Mouse (Mus musculus): ENCODE measurements at regions not wholly inside any gene's neighbourhood (a gene's known extent, or its start where the extent isn't known, plus 50 kb on each side); places are given as distances from the start of the nearest gene placed in this dataset.

DNA sequence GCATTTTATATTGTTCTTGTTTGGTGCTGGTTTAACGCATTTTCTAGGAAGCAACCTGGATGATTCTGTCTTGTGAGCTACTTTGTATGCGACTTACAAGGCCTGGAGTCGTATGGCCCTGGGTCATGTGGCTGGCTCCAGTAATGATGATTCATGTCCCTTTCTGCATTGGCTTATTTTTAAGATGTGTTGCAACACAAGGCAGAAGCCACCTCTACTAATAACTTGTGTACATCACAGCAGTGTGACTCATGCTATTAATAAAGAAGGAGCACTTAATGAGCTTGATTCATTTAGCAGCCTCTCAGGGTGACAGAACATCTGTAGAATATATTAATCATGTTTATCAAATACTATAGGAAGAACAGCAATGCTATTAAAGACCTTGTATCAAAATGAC, 84.0 kb downstream of the Slc5a7 start:
- TF ChIP-seq CTCF (conservative IDR thresholded peaks at IDR 0.05), result no peak
- Histone ChIP-seq H3K27ac (no peak overlapping the region), H3K4me3 (no peak overlapping the region)
- DNase-seq (ENCODE audit: low spot score in 2 of 2), result no peak

DNA sequence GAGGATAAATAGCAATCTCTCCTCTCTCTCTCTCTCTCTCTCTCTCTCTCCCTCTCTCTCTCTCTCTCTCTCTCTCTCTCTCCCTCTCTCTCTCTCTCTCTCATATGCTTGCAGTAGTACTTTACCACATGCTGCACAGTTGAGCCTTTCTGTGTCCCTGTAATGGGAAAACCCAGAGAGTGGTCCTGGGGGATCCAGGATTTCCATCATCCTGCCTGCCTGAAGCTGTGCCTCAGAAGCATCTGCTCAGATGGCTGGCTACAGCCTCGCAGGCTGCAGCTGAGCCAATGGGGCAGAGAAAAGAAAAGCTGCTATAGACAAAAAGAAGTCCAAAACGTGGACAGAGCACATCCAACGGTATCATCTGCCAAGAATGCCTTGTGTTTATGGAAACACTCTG, 97.1 kb downstream of the Slc5a7 start:
- no peak for TF ChIP-seq CTCF (conservative IDR thresholded peaks at IDR 0.05)
- H3K4me3 ChIP-seq, result no peak overlapping the region
- no peak for DNase-seq (ENCODE audit: low spot score in 2 of 2)
- no peak overlapping the region for H3K27ac ChIP-seq

- Histone ChIP-seq H3K27ac (no peak overlapping the region), H3K4me3 (no peak overlapping the region)
- no peak for TF ChIP-seq CTCF (conservative IDR thresholded peaks at IDR 0.05)
- no peak for DNase-seq (ENCODE audit: low spot score in 2 of 2)
Measured at GRCm38 (mm10) chr17:54192231-54192573, 106.6 kb downstream of the Slc5a7 start.

- peak in 1 of 2 experiments; percentile 1 for DNase-seq (ENCODE audit: low spot score in 2 of 2)
- no peak for TF ChIP-seq CTCF (conservative IDR thresholded peaks at IDR 0.05)
- H3K27ac ChIP-seq, result no peak overlapping the region
- no peak overlapping the region for H3K4me3 ChIP-seq
Measured at GRCm38 (mm10) chr17:54191526-54192230, 107.2 kb downstream of the Slc5a7 start.

DNA sequence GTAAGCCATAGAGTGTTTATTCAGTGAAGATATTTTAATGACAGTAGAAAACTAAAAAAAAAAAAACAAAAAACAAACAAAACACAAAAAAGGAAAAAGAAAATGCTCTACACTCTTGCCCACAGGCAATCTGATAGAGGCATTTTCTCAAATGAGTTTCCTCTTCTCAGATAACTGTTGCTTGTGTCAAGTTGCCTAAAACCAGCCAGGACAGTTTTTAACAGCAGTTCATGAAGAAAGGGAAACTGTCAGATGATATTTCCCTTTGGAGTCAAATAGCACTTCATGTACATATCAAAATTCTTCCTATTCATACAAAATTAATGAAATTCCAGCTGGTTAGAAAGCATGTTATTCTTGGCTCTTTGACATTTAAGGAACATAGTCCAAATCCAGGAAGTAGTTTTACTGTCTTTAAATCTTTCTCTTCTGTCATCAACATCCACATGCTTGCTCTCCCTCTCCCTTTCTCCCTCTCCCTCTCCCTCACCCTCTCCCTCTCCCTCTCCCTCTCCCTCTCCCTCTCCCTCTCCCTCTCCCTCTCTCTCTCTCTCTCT, 109.8 kb downstream of the Slc5a7 start:
- DNase-seq (ENCODE audit: low spot score in 2 of 2), result no peak
- Histone ChIP-seq H3K4me3 (no peak overlapping the region), H3K27ac (no peak overlapping the region)
- TF ChIP-seq CTCF (conservative IDR thresholded peaks at IDR 0.05), result no peak

DNA sequence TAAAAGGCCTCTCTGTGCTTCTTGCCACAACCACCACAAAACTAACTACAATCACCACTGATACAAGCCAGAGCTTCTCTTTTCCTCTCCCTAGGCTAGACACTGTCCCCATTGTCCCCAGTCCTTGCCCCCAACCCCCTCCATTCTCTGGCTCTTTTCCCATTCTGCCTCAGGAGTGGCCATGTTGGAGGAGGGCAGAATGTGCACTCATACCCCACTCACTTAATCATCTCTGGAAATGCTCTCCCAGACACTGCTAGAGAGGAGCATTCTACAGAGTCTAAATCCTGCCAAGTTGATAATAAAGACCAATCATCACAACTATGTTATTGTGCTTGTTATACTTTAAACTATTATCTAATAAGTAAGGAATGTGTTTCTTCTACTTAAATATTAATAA, 116.8 kb downstream of the Slc5a7 start:
- TF ChIP-seq CTCF (conservative IDR thresholded peaks at IDR 0.05), result no peak
- Histone ChIP-seq H3K4me3 (no peak overlapping the region), H3K27ac (no peak overlapping the region)
- no peak for DNase-seq (ENCODE audit: low spot score in 2 of 2)

DNA sequence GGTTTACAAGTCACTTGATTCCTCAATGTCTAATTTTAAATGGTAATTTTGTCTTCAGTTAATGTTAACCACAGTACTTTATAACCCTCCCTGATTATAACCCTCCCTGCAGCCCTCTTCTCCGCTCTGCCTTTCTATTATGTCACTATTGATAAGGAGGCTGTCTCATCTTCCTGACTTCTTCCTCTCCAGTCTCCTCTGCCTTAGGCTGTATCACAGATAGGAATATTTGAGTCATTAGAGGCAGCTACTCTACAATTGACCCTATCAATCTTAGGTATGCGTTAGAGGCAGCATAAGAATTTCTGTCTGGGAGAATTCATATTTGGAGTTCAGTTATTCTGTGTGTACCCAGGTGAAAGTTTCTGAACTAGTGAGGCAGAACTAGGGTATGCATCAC, 118.3 kb downstream of the Slc5a7 start:
- Histone ChIP-seq H3K27ac (no peak overlapping the region), H3K4me3 (no peak overlapping the region)
- DNase-seq (ENCODE audit: low spot score in 2 of 2), result no peak
- TF ChIP-seq CTCF (conservative IDR thresholded peaks at IDR 0.05), result no peak

GRCm38 (mm10) chr17:54170762-54171161, 128.1 kb downstream of the Slc5a7 start:
- H3K4me3 ChIP-seq, result no peak overlapping the region
- TF ChIP-seq CTCF (conservative IDR thresholded peaks at IDR 0.05), result no peak
- no peak for DNase-seq (ENCODE audit: low spot score in 2 of 2)

GRCm38 (mm10) chr17:54168039-54168438, 130.8 kb downstream of the Slc5a7 start:
- no peak overlapping the region for H3K27ac ChIP-seq
- no peak for DNase-seq (ENCODE audit: low spot score in 2 of 2)
- H3K4me3 ChIP-seq, result no peak overlapping the region
- TF ChIP-seq CTCF (conservative IDR thresholded peaks at IDR 0.05), result no peak

More at GRCm38 (mm10) chr17:54170762-54171161, 128.1 kb downstream of the Slc5a7 start:
- no peak overlapping the region for H3K27ac ChIP-seq

- H3K27ac ChIP-seq, result no peak overlapping the region
- DNase-seq (ENCODE audit: low spot score in 2 of 2), result no peak
- no peak overlapping the region for H3K4me3 ChIP-seq
- TF ChIP-seq CTCF (conservative IDR thresholded peaks at IDR 0.05), result no peak
Measured at GRCm38 (mm10) chr17:54162383-54162782, 136.5 kb downstream of the Slc5a7 start.

- Histone ChIP-seq H3K27ac (no peak overlapping the region), H3K4me3 (no peak overlapping the region)
- no peak for TF ChIP-seq CTCF (conservative IDR thresholded peaks at IDR 0.05)
- no peak for DNase-seq (ENCODE audit: low spot score in 2 of 2)
Measured at GRCm38 (mm10) chr17:54158753-54159152, 140.1 kb downstream of the Slc5a7 start.

DNA sequence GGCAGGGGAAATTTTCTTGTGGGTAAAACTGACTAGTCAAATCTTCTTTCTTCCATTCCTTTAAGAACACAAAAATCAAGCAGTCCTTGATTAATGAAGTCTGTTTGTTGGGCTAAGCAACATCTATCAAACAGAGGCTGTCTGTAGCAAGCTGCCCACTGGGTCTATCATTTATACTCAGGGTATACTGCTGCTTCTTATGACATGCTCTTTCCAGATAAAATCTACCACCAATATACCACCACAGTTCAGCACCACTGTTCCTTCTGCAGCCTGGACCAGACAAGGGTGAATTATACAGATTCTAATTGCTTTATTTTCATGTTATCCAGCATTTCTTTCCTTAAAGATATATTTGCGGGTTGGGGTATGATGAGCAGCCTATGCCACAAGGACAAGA, 140.5 kb downstream of the Slc5a7 start:
- TF ChIP-seq CTCF (conservative IDR thresholded peaks at IDR 0.05), result no peak
- DNase-seq (ENCODE audit: low spot score in 2 of 2), result no peak
- Histone ChIP-seq H3K27ac (no peak overlapping the region), H3K4me3 (no peak overlapping the region)

GRCm38 (mm10) chr17:54155801-54156200, 143.0 kb downstream of the Slc5a7 start:
- TF ChIP-seq CTCF (conservative IDR thresholded peaks at IDR 0.05), result no peak
- no peak overlapping the region for H3K4me3 ChIP-seq
- no peak for DNase-seq (ENCODE audit: low spot score in 2 of 2)
- H3K27ac ChIP-seq, result no peak overlapping the region

GRCm38 (mm10) chr17:54154536-54154935, 144.3 kb downstream of the Slc5a7 start:
- TF ChIP-seq CTCF (conservative IDR thresholded peaks at IDR 0.05), result no peak
- no peak overlapping the region for H3K27ac ChIP-seq
- DNase-seq (ENCODE audit: low spot score in 2 of 2), result no peak
- H3K4me3 ChIP-seq, result no peak overlapping the region
